Mouse (Mus musculus): ENCODE data around the gene Prrx2. TPM values are rescaled to one million over a fixed set of nuclear protein-coding genes. Genes with fewer than 3 reads are reported as not detected.
A peak's percentile ranks its signal among the peaks of the same experiment; 100 is the strongest.

Gene Prrx2
- polyA plus RNA-seq, 1 experiment = 1.0 TPM

DNA sequence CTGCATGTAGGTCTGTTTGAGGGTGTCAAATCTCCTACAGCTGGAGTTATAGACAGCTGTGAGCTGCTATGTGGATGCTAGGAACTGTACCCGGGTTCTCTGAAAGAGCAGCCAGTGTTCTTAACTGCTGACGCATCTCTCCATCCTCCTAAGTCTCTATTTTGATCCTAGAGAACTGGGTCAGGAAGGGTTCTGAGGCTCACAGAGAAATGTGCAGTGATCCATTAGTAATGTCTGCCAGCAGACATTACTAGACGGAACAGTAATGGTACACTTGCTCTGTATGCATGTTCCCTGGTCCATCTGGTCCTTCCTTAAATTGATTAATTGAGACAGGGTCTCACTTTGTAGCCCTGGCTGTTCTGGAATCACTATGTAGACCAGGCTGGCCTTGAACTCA lies 35.3 kb upstream of the Prrx2 start:
- Histone ChIP-seq H3K27me3 (ENCODE audit: control insufficient read depth, insufficient read depth, low read length) (no peaks in the 10 kb centered on the region), H3K4me1 (ENCODE audit: control insufficient read depth, insufficient read depth, low read length) (peaks cover 19% of the 10 kb centered on the region)

DNA sequence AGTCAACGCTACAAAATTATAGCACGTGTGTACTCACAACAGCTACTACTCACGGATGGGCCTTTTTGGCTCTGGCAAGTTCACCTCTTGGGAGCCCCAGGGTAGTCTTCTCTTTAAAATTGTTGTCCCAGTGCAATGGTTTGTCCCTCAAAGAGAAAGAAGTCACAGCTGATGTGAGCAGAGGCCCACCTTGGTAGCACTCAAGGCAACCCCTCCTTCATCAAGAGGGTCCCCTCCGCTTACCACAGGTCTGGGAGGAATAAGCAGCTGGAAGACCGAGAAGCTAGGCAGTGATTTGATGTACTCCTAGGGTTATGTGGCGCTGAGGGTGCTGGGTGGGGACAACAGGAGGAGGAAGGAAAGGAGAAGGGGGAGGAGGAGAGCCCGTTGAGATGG lies 34.1 kb upstream of the Prrx2 start:
- peak overlapping the region; percentile 74 for H3K4me3 ChIP-seq (ENCODE audit: control insufficient read depth, low read depth, low read length)
- no peak overlapping the region for H3K27ac ChIP-seq (ENCODE audit: control insufficient read depth, insufficient read depth, low read depth, low read length)
- peaks cover 18% of the 10 kb centered on the region for H3K4me1 ChIP-seq (ENCODE audit: control insufficient read depth, insufficient read depth, low read length)
- TF ChIP-seq POLR2A (IDR thresholded peaks at IDR 0.05; ENCODE audit: control insufficient read depth, low read depth, low read length) (no peak; the same call in 1 of the 2 replicates), CTCF (IDR thresholded peaks at IDR 0.05; ENCODE audit: control insufficient read depth, insufficient read depth, insufficient replicate concordance, low read depth, low read length) (no peak)
- H3K36me3 ChIP-seq (ENCODE audit: control insufficient read depth, insufficient read depth, low read length) = no peaks in the 10 kb centered on the region
- no peaks in the 10 kb centered on the region for H3K27me3 ChIP-seq (ENCODE audit: control insufficient read depth, insufficient read depth, low read length)

More for the DNA sequence above, 35.3 kb upstream of the Prrx2 start:
- no peaks in the 10 kb centered on the region for H3K36me3 ChIP-seq (ENCODE audit: control insufficient read depth, insufficient read depth, low read length)
- no peak overlapping the region for H3K4me3 ChIP-seq (ENCODE audit: control insufficient read depth, low read depth, low read length)
- no peak overlapping the region for H3K27ac ChIP-seq (ENCODE audit: control insufficient read depth, insufficient read depth, low read depth, low read length)
- no peak for TF ChIP-seq POLR2A (IDR thresholded peaks at IDR 0.05; ENCODE audit: control insufficient read depth, low read depth, low read length)
- TF ChIP-seq CTCF (IDR thresholded peaks at IDR 0.05; ENCODE audit: control insufficient read depth, insufficient read depth, insufficient replicate concordance, low read depth, low read length) = no peak

DNA sequence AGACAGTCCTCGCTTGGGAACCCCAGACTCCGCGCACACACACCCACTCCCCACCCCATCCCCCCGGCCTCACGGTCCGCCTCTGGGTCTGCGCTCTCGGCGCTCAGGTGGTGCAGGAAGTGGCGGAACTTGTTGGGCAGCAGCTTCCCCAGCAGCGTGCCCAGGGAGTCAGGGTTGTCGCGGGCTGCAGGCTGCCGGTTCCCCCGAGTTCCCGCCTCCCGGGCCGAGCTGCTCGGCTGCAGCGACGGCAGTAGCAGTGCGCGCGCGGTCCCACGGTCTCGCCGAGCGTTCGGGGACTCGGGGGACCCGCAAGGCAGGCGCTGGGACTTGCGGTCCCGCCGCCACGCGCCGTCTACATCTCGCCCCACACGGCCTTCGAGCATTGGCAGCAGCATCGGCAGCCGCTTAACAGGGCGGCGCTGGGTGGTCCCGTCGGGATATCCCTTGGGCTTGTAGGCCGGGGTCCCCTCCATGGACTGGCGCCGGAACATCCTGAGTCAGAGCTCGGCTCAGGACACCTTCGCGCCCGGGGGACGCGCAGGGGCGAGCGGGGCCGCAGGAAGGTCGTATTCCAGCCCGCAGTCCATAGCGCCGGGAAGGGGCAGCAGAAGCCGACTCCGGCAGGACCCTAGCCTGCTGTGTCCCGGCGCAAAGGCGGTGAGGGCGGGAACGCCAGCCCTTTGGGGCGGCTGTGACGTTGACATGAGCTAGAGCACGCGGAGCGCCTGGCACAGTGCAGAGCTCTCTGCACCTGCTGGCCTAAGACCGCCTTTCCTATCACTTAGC lies 33.5 kb upstream of the Prrx2 start:
- Histone ChIP-seq H3K27ac (ENCODE audit: control insufficient read depth, insufficient read depth, low read depth, low read length) (no peak overlapping the region), H3K36me3 (ENCODE audit: control insufficient read depth, insufficient read depth, low read length) (no peaks in the 10 kb centered on the region), H3K4me1 (ENCODE audit: control insufficient read depth, insufficient read depth, low read length) (peaks cover 13% of the 10 kb centered on the region), H3K4me3 (ENCODE audit: control insufficient read depth, low read depth, low read length) (peak overlapping the region; percentile 74), H3K27me3 (ENCODE audit: control insufficient read depth, insufficient read depth, low read length) (no peaks in the 10 kb centered on the region)
- TF ChIP-seq POLR2A (IDR thresholded peaks at IDR 0.05; ENCODE audit: control insufficient read depth, low read depth, low read length) = peak; percentile 47; the same call in 1 of the 2 replicates
- no peak for TF ChIP-seq CTCF (IDR thresholded peaks at IDR 0.05; ENCODE audit: control insufficient read depth, insufficient read depth, insufficient replicate concordance, low read depth, low read length)

DNA sequence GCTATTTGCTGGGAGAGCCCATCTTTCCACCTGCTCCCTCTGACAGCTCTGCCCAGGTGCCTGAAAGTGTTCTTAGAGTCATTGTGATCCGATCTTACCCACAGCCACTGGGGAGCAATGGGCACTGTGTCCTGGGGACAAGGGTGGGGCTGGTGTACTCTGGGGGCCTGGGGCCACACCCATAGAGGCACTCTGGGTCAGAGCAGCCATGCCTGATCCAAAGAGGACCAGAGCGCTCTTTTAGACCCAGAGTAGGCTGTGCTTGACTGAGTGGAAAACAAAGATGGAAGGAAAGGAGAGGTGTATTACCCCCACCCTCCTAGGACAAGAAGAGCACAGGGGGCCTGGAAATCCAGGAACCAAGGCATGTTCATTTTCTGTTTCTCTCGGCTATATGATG lies 31.2 kb upstream of the Prrx2 start, which contains the start of gene 1700001O22Rik:
Gene 1700001O22Rik, minus strand, starts transcription at position 58 of the 400 bp plus-strand sequence.
- Histone ChIP-seq H3K27me3 (ENCODE audit: control insufficient read depth, insufficient read depth, low read length) (no peaks in the 10 kb centered on the region), H3K4me3 (ENCODE audit: control insufficient read depth, low read depth, low read length) (peak within 1 kb of the TSS; percentile 74), H3K4me1 (ENCODE audit: control insufficient read depth, insufficient read depth, low read length) (peaks cover 10% of the 10 kb centered on the region), H3K27ac (ENCODE audit: control insufficient read depth, insufficient read depth, low read depth, low read length) (no peak within 1 kb of the TSS), H3K36me3 (ENCODE audit: control insufficient read depth, insufficient read depth, low read length) (no peaks in the 10 kb centered on the region)
- TF ChIP-seq POLR2A (IDR thresholded peaks at IDR 0.05; ENCODE audit: control insufficient read depth, low read depth, low read length) = no peak; the same call in 1 of the 2 replicates
- TF ChIP-seq CTCF (IDR thresholded peaks at IDR 0.05; ENCODE audit: control insufficient read depth, insufficient read depth, insufficient replicate concordance, low read depth, low read length) = no peak

DNA sequence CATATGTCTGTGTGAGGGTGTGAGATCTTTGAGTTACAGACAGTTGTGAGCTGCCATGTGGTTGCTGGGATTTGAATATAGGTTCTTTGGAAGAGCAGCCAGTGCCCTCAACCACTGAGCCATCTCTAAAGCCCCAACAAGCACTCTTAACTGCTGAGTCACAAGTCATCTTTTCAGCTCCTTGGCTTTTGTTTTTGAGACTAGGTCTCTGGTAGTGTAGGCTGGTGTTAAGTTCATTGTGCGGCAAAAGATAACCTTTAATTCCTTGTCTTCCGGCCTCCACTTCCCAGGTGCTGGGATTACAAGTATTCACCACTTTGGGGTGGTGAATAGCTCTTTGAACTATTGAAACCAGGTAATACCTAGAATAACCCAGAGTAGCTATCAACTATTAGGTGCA lies 28.8 kb upstream of the Prrx2 start:
- Histone ChIP-seq H3K4me3 (ENCODE audit: control insufficient read depth, low read depth, low read length) (peak overlapping the region; percentile 96), H3K27ac (ENCODE audit: control insufficient read depth, insufficient read depth, low read depth, low read length) (no peak overlapping the region), H3K36me3 (ENCODE audit: control insufficient read depth, insufficient read depth, low read length) (no peaks in the 10 kb centered on the region; the same call in 1 of the 2 replicates), H3K4me1 (ENCODE audit: control insufficient read depth, insufficient read depth, low read length) (peaks cover 13% of the 10 kb centered on the region), H3K27me3 (ENCODE audit: control insufficient read depth, insufficient read depth, low read length) (no peaks in the 10 kb centered on the region)
- TF ChIP-seq CTCF (IDR thresholded peaks at IDR 0.05; ENCODE audit: control insufficient read depth, insufficient read depth, insufficient replicate concordance, low read depth, low read length) (no peak), POLR2A (IDR thresholded peaks at IDR 0.05; ENCODE audit: control insufficient read depth, low read depth, low read length) (no peak)

DNA sequence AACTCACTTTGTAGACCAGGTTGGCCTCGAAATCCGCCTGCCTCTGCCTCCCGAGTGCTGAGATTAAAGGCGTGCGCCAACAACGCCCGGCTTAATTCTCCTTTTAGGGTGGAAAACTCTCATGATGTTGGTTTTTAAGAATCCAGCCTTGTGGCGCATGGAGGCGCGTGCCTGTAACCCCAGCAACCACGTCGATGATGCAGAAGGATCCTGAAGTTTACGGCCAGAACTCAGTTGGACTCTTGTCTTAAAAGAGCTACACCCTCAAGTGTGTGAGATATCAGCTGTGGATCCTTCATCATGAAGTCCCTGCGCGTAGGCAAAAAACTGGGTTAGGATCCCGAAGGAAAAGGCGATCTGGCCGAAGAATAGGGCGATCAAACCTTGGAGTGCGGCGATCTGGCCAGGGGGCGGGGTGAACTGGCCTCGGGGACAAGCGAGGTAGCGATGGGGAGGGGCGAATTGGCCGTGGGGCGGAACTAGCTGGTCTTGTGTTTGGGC lies 27.6 kb upstream of the Prrx2 start:
- H3K27ac ChIP-seq (ENCODE audit: control insufficient read depth, insufficient read depth, low read depth, low read length) = peak overlapping the region; percentile 97
- H3K4me1 ChIP-seq (ENCODE audit: control insufficient read depth, insufficient read depth, low read length) = peaks cover 7% of the 10 kb centered on the region; the same call in 1 of the 2 replicates
- TF ChIP-seq CTCF (IDR thresholded peaks at IDR 0.05; ENCODE audit: control insufficient read depth, insufficient read depth, insufficient replicate concordance, low read depth, low read length) (no peak), POLR2A (IDR thresholded peaks at IDR 0.05; ENCODE audit: control insufficient read depth, low read depth, low read length) (no peak)
- peak overlapping the region; percentile 96 for H3K4me3 ChIP-seq (ENCODE audit: control insufficient read depth, low read depth, low read length)
- no peaks in the 10 kb centered on the region; the same call in 1 of the 2 replicates for H3K36me3 ChIP-seq (ENCODE audit: control insufficient read depth, insufficient read depth, low read length)
- no peaks in the 10 kb centered on the region for H3K27me3 ChIP-seq (ENCODE audit: control insufficient read depth, insufficient read depth, low read length)

DNA sequence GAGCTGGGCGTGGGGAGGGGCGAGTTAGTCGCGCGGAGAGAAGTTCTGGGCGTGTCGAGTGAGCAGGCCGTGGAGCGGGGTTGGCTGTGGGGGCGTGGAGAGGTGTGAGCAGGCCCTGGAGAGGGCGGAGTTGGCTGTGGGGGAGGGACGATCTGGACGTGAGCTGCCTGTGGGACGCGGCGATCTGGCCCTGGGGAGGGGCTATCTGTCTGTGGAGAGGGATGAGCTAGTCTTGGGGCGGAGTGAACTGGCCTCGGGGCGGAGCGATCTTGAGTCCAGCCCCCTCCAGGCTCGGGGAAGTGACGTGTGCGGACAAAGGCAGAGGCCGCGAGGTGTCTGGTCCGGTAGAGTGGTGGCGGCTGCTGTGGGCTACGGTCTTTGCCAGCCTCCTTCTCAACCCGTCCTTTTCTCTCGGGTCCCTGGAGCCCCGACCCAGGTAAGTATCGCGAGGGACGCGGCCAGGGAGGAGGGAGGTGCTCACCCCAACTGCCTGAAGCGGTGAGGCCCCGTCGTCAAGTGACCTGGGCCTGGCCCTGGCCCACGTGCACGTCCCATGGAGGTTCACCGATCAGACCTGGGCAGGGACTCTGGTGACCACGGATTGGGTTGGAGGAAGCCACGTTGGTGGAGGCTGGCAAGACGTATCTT lies 27.0 kb upstream of the Prrx2 start, which contains the start of gene Ntmt1:
Gene Ntmt1, plus strand, starts transcription at position 179 of the 648 bp plus-strand sequence.
- peak within 1 kb of the TSS; percentile 97 for H3K27ac ChIP-seq (ENCODE audit: control insufficient read depth, insufficient read depth, low read depth, low read length)
- H3K36me3 ChIP-seq (ENCODE audit: control insufficient read depth, insufficient read depth, low read length) = no peaks in the 10 kb centered on the region; the same call in 1 of the 2 replicates
- H3K4me3 ChIP-seq (ENCODE audit: control insufficient read depth, low read depth, low read length) = peak within 1 kb of the TSS; percentile 96
- no peaks in the 10 kb centered on the region for H3K27me3 ChIP-seq (ENCODE audit: control insufficient read depth, insufficient read depth, low read length)
- TF ChIP-seq POLR2A (IDR thresholded peaks at IDR 0.05; ENCODE audit: control insufficient read depth, low read depth, low read length) = peak; percentile 97
- TF ChIP-seq CTCF (IDR thresholded peaks at IDR 0.05; ENCODE audit: control insufficient read depth, insufficient read depth, insufficient replicate concordance, low read depth, low read length) = no peak
- peaks cover 7% of the 10 kb centered on the region; the same call in 1 of the 2 replicates for H3K4me1 ChIP-seq (ENCODE audit: control insufficient read depth, insufficient read depth, low read length)

Data from testis, adult 2 months (tissue).